Mouse (Mus musculus): ENCODE results near the gene Il1rl1.
A peak's percentile ranks its signal among the peaks of the same experiment; 100 is the strongest.

Il1rl1 gene

DNA sequence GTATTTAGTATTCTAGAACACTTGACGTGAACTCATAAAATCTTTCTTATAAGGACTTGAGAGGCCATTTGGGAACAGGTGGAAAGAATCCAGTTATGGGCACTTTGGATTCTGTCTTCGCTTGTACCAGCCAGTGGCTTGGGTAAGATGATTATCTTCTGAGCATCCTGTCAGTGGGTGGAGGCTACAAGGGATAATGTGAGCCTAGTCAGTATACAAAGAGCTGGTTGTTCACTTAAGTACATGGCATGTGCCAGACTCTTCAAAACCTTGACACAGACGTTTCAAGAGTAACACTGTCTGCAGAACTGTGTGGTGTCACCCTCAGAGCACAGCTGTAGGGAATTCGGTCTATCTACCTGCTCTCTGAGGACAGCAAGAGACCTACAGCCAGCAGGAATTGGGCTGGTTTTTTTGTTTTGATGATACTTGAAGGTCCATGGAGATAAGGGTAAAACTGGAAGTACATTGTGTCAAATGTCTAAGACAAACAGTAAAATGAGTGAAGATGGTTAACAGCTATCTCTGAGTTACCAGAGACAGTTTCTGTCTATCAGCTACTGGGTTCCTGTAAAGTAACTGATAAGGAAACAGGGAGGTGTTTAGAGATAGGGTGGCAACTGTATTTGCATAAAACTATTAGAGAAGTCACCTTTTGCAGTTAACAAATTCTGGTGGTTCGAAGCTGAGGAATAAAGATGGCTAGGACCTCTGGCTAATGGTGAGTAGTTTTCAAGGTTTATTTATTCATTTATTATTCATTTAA lies at the start of gene Il1rl1:
TSS of gene Il1rl1 (plus strand) at position 661 of the 766 bp plus-strand sequence.
- DNase-seq (ENCODE audit: low read depth) = peak; percentile 58

DNA sequence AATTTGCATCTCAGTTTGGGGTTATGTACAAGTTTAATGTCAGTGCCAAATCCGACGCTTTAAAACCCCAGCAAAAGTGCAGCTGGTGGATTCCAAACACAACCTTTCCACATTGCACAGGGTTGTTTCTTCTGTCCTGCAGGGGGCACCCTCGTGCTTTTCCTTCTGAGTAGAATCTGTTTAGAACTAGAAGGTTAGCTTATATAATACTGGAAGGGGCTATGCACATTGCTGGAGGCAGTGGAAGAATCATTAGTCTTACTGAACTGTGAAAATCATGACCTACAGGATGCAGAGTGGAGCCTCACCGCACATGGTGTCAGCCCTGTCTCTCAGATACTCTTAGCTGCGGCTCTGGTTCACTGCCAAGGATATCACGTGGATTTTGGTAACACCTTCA lies 49.3 kb upstream of the Il1rl1 start:
- DNase-seq (ENCODE audit: low read depth) = no peak

- DNase-seq (ENCODE audit: low read depth) = no peak
These were observed 48.4 kb upstream of the Il1rl1 start for GRCm38 (mm10) chr1:40380990-40381389.

- no peak for DNase-seq (ENCODE audit: low read depth)
These were observed 46.5 kb upstream of the Il1rl1 start for GRCm38 (mm10) chr1:40382841-40383240.

DNA sequence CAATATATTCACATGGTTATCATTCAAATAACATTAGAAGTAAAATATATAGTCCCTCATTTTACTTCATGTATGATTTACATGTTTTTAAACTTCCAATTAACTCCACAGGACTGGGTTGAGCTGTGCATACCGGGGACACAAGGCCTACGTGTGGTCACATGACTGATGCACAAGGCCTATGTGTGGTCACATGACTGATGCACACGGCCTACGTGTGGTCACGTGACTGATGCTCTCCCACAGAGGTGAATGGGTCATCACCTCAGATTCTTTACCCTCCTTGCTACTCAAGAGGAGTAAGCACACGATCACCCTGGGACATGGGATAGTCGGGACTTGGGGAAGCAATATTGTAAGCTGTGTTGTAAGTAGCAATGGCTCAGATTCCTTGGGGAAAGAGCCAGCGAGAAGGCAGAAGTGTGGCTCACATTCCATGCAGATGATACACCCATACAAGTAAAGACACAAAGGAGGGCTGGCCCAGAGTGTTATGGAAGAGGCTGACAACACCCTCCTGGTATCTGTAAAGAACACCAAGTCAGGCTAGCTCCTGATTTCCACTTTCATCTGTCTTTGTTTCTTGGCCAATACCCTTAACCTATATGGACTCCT lies 44.3 kb upstream of the Il1rl1 start:
- DNase-seq (ENCODE audit: low read depth) = no peak

DNA sequence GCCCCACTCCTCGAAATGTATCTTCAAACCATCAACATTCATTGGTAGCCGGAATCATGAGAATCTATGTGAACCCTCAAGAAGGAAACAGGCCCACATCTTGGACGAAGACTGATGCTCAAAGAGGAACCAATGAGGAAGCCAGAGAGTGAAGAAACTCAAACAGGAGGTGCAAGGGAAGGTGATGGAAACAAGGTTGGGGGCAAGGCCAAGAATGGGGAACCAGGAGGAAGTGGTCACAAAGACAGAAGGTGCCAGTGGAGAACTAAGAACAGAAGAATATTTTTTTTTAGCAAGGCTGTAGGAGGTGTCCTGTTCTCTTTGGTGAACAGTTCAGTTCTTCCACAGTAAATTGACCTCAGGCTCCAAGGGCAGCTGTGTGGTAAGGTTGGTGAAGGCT lies 38.0 kb upstream of the Il1rl1 start:
- no peak for DNase-seq (ENCODE audit: low read depth)

DNA sequence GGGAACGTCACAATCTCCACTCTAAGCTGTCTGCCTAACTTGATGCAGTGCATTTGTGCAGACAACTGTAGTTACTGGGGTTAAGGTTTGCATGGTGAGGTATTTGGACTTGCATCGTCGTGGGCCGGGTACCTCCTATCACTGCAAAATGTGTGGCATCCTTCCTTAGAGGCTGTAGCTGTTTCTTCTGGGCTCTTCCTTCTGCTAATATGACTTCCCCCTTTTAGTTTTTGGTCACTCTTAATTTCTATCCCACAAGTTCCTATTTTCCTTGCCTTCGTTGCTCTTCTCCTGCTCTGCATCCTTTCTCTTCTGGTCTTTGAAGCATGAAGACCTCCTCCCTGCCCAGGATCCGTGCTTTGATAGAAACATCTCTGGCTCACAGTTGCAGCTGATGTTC lies 36.8 kb upstream of the Il1rl1 start:
- no peak for DNase-seq (ENCODE audit: low read depth)

DNA sequence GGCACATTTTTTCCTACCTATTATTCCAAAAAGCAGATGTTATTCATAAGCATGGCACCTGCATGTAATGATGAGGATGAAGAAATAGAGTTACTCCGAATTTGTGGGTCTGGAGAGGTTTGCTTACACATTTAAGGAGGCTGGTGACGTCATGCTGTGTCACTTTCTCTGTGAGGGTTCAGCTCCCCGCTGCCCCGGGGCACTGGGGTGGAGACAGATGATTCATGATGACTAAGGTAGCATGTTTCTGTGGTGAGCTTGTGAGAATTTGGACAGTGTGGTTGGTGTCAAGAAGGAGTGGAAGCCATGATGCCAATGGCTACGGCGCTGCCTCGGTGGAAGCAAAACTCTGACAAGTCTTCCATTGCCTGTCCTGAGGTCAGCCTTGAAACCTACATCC lies 36.2 kb upstream of the Il1rl1 start:
- no peak for DNase-seq (ENCODE audit: low read depth)

GRCm38 (mm10) chr1:40399639-40400038 lies 29.7 kb upstream of the Il1rl1 start:
- DNase-seq (ENCODE audit: low read depth) = no peak

- DNase-seq (ENCODE audit: low read depth) = no peak
These were observed 24.7 kb upstream of the Il1rl1 start for GRCm38 (mm10) chr1:40404682-40405081.

GRCm38 (mm10) chr1:40409882-40410281 lies 19.5 kb upstream of the Il1rl1 start:
- DNase-seq (ENCODE audit: low read depth) = no peak

- no peak for DNase-seq (ENCODE audit: low read depth)
These were observed 16.3 kb upstream of the Il1rl1 start for GRCm38 (mm10) chr1:40413039-40413438.

GRCm38 (mm10) chr1:40414276-40414675 lies 15.1 kb upstream of the Il1rl1 start:
- DNase-seq (ENCODE audit: low read depth) = no peak

DNA sequence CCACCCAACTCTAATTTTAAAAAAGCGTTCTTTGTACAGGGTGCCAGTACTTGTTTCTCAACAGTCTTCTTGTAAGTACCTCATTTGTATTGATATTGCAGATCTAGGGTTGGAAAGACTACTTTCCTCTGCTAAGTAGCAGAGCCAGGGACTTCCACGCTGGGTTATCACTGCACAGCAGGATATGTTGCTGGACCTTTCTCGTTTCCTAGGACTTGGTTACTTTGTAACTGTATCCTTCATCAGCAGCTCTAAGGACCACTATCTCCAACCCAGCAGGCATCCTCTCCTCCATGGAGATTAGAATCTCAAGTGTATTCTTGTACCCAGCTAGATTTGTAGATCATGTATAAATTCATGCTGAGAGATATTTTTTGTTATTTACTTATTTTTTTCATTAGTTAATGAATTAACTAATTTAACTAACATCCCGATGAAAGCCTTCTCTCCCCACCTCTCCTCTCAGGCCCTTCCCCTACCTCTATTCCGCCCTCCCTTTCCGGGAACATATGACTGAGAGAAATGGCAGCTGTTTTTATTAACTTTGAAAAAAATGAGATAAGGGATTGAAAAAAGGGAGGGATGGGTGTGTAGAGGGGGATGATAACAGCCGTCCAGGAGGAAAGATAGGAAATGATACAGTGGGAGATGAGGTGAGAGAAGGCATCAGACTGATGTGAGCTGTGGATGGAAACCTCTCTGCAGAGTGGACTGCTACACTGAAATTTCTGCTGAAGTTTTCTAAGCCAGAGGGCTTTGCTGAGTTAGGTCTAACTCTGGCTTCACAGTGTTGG lies 14.3 kb upstream of the Il1rl1 start:
- no peak for DNase-seq (ENCODE audit: low read depth)

DNA sequence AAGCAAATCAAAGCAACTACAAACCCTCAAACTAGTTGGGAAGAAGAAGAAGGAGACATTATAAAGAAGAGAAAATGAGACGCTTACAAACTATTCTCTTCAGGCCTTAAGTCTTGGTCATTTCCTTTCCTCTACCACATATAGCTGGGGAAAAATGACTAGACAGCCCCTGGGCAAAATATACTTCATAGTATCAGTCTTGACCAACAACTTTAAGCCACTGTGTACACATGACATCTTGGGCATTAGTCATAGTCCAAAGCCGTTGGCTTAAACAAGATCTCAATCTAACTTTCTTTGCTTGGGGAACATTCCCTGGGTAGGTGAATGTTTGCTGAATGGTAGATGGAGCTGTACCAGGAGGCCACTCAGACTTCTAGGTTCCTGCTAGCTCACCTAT lies 12.3 kb upstream of the Il1rl1 start:
- DNase-seq (ENCODE audit: low read depth) = no peak

GRCm38 (mm10) chr1:40418512-40418911 lies 10.9 kb upstream of the Il1rl1 start:
- DNase-seq (ENCODE audit: low read depth) = no peak

- no peak for DNase-seq (ENCODE audit: low read depth)
These were observed 5.5 kb upstream of the Il1rl1 start for GRCm38 (mm10) chr1:40423892-40424291.

DNA sequence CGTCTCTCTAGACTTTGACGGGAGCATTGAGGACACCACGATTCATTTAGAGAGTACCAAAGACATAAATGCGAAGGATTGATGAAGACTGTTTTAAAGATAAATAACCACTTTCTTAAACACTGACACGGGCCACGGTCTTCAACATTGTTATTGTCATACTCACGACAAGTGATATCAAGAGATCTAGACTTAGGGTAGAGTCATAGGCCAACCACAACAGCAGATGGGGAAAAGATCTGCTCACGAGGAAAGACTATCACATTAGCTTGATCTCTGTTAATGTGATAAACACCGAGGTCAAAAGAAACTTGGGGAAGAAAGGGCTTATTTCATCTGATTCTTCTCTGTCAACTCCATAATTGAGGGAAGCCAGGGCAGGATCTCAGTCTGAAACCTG lies 2.1 kb upstream of the Il1rl1 start:
- DNase-seq (ENCODE audit: low read depth) = no peak

- no peak for DNase-seq (ENCODE audit: low read depth)
These were observed 1.5 kb upstream of the Il1rl1 start for GRCm38 (mm10) chr1:40427901-40428300.

GRCm38 (mm10) chr1:40430143-40430834 lies 919 bp downstream of the Il1rl1 start:
- DNase-seq (ENCODE audit: low read depth) = no peak

DNA sequence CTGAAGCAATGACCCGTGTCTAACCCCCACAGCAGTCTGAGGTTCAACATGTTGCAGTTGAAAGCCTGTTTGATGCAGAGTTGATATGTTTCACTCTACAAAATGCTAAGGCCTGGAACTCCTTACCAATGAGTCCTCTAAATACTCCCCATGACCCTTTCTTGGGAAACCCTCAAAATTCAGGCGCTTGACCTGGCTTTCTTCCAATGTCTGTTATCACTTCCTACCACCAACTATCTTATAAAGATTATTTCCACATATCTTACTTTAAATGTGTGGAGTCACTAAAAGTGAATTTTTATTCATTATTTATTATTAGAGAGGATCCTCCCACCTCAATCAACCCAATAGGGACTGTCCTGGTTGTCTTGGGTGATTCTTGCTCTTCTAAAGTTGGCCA lies 2.8 kb downstream of the Il1rl1 start:
- no peak for DNase-seq (ENCODE audit: low read depth)

- no peak for DNase-seq (ENCODE audit: low read depth)
These were observed 6.6 kb downstream of the Il1rl1 start for GRCm38 (mm10) chr1:40435936-40436335.

Measured in c-Kit-positive CD71-positive TER-119-negative erythroid progenitor cells, embryonic 14.5 days (primary cell).